In the genomic region with DNA sequence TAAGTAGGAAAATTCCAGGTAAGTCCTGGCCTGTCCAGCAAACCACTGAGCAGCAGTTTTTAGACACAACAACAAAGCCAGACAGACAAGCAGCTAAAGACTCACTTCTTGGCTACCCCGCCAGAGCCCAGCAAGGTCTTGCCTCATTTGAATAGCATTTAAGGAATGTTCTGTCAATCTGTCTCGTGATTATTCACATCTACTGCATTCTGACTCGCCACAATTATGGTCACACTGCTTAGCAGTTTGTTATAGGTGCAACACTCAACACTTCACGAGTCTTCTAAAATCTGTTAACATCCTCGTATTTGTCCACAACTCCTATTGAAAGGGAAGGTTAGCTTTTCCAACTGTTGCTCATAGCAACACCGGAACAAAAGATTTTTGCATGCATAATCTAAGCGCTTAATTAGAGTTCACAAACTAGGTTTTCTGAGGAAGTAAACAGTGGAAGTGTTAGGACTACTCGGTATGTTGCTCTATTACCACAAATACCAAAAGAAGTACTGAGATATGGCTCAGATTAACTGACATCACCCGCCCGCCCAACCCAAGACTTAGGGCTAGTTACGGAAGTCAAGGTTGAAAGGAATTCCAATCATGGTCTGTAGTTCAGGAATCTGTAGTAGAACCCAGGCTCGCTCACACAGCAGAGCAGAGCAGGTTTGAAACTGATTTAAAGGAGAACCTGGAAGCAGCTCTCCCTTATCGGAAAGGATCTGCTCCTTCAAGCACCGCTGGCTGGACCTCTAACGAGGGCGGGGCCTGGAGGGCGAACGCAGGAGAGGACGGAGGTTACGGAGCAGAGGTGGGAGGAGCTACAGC, we compare ENCODE assay signal across 8 mouse cellular contexts. TPM values are rescaled to one million over a fixed set of nuclear protein-coding genes. Genes with fewer than 3 reads are reported as not detected.
DNase-seq lines count a peak whose midpoint lies in the region; ATAC-seq and TF ChIP-seq lines count a peak whose summit lies in the region.

No protein-coding gene starts in this region.

- no peaks in the 10 kb centered on the region for H3K9me3 ChIP-seq in E14TG2a.4 (ENCODE audit: low read length)
- no peaks in the 10 kb centered on the region for H3K9me3 ChIP-seq in hindbrain, embryonic 13.5 days
- no peaks in the 10 kb centered on the region for H3K9me3 ChIP-seq in liver, embryonic 11.5 days (ENCODE audit: control insufficient read depth, low read length)

- no peaks in the 10 kb centered on the region for H3K36me3 ChIP-seq in E14TG2a.4 (ENCODE audit: insufficient read depth, low read length)
- H3K36me3 ChIP-seq in hindbrain, embryonic 13.5 days = no peaks in the 10 kb centered on the region
- no peaks in the 10 kb centered on the region for H3K36me3 ChIP-seq in liver, embryonic 11.5 days (ENCODE audit: control insufficient read depth, insufficient read depth, low read length)
- H3K36me3 ChIP-seq in myocyte (ENCODE audit: control insufficient read depth, insufficient read depth) = no peaks in the 10 kb centered on the region

- peak; percentile 69; the same call in 1 of the 2 replicates for ATAC-seq in hindbrain, embryonic 13.5 days (ENCODE audit: low FRiP score)
- ATAC-seq in liver, embryonic 11.5 days (replicated peaks; ENCODE audit: low FRiP score) = 0 out of 2 replicates have a peak, but pooled peaks have one; percentile 34

- H3K27ac ChIP-seq in hindbrain, embryonic 13.5 days = peak overlapping the region; percentile 56; the same call in 1 of the 2 replicates
- no peak overlapping the region for H3K27ac ChIP-seq in liver, embryonic 11.5 days (ENCODE audit: low read depth, low read length)

- peak overlapping the region; percentile 57 for H3K4me2 ChIP-seq in hindbrain, embryonic 13.5 days
- peak overlapping the region; percentile 43 for H3K4me2 ChIP-seq in liver, embryonic 11.5 days
- peak overlapping the region; percentile 55 for H3K4me2 ChIP-seq in myocyte (ENCODE audit: low read depth)

- no peak overlapping the region for H3ac ChIP-seq in myocyte (ENCODE audit: control insufficient read depth, insufficient read length)

- WGBS in hindbrain, embryonic 13.5 days = 12% methylated on average over 20 of the region's 20 CpGs
- 35% methylated on average over 20 of the region's 20 CpGs for WGBS in liver, embryonic 11.5 days

- TF ChIP-seq CTCF in E14TG2a.4 (conservative IDR thresholded peaks at IDR 0.05; ENCODE audit: low read length) = no peak

- peak; percentile 90 for DNase-seq in adrenal gland, postnatal 36 days
- DNase-seq in gastrocnemius, adult 18-20 months (ENCODE audit: low spot score) = peak; percentile 70
- DNase-seq in liver, embryonic 11.5 days (ENCODE audit: low spot score) = no peak
- no peak for DNase-seq in left cerebral cortex, adult 11 months (ENCODE audit: low spot score)
- no peak for DNase-seq in frontal cortex, postnatal 14 days (ENCODE audit: low spot score in 2 of 2)

- H3K4me3 ChIP-seq in E14TG2a.4 (replicated peaks; ENCODE audit: low read length) = peak overlapping the region; percentile 69
- H3K4me3 ChIP-seq in hindbrain, embryonic 13.5 days = peak overlapping the region; percentile 33
- peak overlapping the region; percentile 34 for H3K4me3 ChIP-seq in liver, embryonic 11.5 days (ENCODE audit: low read depth, low read length)
- peak overlapping the region; percentile 1 for H3K4me3 ChIP-seq in myocyte

- H3K4me1 ChIP-seq in E14TG2a.4 (replicated peaks; ENCODE audit: low read depth, low read length) = peaks cover 47% of the 10 kb centered on the region
- peaks cover 16% of the 10 kb centered on the region for H3K4me1 ChIP-seq in hindbrain, embryonic 13.5 days (replicated peaks)
- H3K4me1 ChIP-seq in liver, embryonic 11.5 days (replicated peaks; ENCODE audit: control insufficient read depth, insufficient read depth, low read length) = peaks cover 6% of the 10 kb centered on the region; the same call in 1 of the 2 replicates

- H3K27me3 ChIP-seq in E14TG2a.4 (ENCODE audit: insufficient read depth, low read length) = no peaks in the 10 kb centered on the region
- no peaks in the 10 kb centered on the region for H3K27me3 ChIP-seq in hindbrain, embryonic 13.5 days
- H3K27me3 ChIP-seq in liver, embryonic 11.5 days (replicated peaks; ENCODE audit: control insufficient read depth, insufficient read depth, low read length) = no peaks in the 10 kb centered on the region
- no peaks in the 10 kb centered on the region for H3K27me3 ChIP-seq in myocyte (ENCODE audit: control insufficient read depth, insufficient read depth, insufficient read length)

- H3K79me2 ChIP-seq in myocyte (ENCODE audit: control insufficient read depth, insufficient read depth) = peaks cover 74% of the 10 kb centered on the region

- no peak for TF ChIP-seq POLR2A in myocyte (IDR thresholded peaks at IDR 0.05; ENCODE audit: insufficient read length, low read depth)

- H3K9ac ChIP-seq in hindbrain, embryonic 13.5 days = peak overlapping the region; percentile 61
- H3K9ac ChIP-seq in liver, embryonic 11.5 days (ENCODE audit: low read depth, low read length) = no peak overlapping the region

TF ChIP-seq in myocyte, 11 proteins besides CTCF, POLR2A, EP300 and RAD21:
- TF ChIP-seq TCF3 (IDR thresholded peaks at IDR 0.05; ENCODE audit: insufficient read length, low read depth) (no peak), USF1 (IDR thresholded peaks at IDR 0.05; ENCODE audit: low read depth) (no peak), POLR2AphosphoS2 (IDR thresholded peaks at IDR 0.05; ENCODE audit: insufficient read length, low read depth) (no peak), MYOG (IDR thresholded peaks at IDR 0.05; ENCODE audit: control insufficient read depth in 1 of 3, insufficient read depth in 1 of 3, insufficient read length in 2 of 3, low read depth in 2 of 3) (no peak), REST (IDR thresholded peaks at IDR 0.05; ENCODE audit: insufficient read depth, insufficient read length) (no peak), MYOD1 (IDR thresholded peaks at IDR 0.05; ENCODE audit: control insufficient read depth in 1 of 3, insufficient read length in 2 of 3, low read depth in 2 of 3) (no peak), CEBPB (IDR thresholded peaks at IDR 0.05; ENCODE audit: insufficient read depth, poor library complexity, severe bottlenecking) (no peak), TCF12 (IDR thresholded peaks at IDR 0.05; ENCODE audit: insufficient read depth, poor library complexity, severe bottlenecking) (no peak), SRF (IDR thresholded peaks at IDR 0.05; ENCODE audit: control insufficient read depth, insufficient read length, low read depth) (no peak), MAX (IDR thresholded peaks at IDR 0.05; ENCODE audit: low read depth) (no peak), E2F4 (IDR thresholded peaks at IDR 0.05; ENCODE audit: insufficient read depth) (no peak)
TF ChIP-seq in myocyte: peak in this region for 0.

RNA-seq across cellular contexts. Expression of gene Wwc2, which starts 16.4 kb away (rescaled TPM):
- total RNA-seq in adrenal gland, postnatal 36 days (2021) = 10 to 100 TPM; 25.1 to 26.0 TPM
- 1 to 10 TPM; 5.1 to 6.7 TPM for total RNA-seq in gastrocnemius, adult 18-20 months (2021)
- 5.4 and 6.0 TPM in 2 replicates for polyA plus RNA-seq in hindbrain, embryonic 13.5 days (2015; fragmentation: Nextera tagmentation; extraction: Ambion mirVana)
- 6.2 and 7.3 TPM in 2 replicates for polyA plus RNA-seq in liver, embryonic 11.5 days (2014; fragmentation: Nextera tagmentation; extraction: Ambion mirVana)
- polyA plus RNA-seq in myocyte (2012; fragmentation: generic; extraction: Trizol) = 7.7 TPM

Comparison
In these comparisons a context has a peak if more than half of its experiments do, and no peak if none do; other contexts are left out.
1. H3K4me3 ChIP-seq: peak in every context shown above with its lines; median percentile 69 in E14TG2a.4; 34 in liver, embryonic 11.5 days; 33 in hindbrain, embryonic 13.5 days; 1 in myocyte.
2. DNase-seq: peak in adrenal gland, postnatal 36 days (2 of 2) and gastrocnemius, adult 18-20 months (single experiment); none in liver, embryonic 11.5 days (single experiment), left cerebral cortex, adult 11 months (single experiment) and frontal cortex, postnatal 14 days (0 of 2).
3. Peak in every context shown above with its lines, with median percentiles within 50 percentile points of each other: H3K4me2 ChIP-seq.